In the genomic region with DNA sequence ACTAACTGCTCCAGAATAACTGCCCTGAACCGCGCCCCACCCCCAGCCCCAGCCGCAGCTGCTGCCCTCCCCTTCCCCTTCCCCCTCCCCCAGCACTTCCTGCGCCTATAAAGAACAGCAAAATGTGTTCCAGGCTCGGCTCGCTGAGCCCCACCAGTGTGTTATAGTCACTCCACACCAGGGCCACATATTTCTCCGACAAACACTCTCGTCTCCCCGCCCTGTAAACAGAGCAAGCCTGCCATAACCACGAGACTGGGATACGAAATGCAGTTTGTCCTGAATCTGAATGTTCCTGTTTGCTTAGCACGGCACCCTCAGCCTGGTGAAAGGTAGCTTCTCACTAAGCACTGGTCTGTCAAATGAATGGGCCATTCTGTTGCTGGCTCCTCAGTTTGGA, we compare ENCODE assay signal across 8 mouse cellular contexts. TPM values are rescaled to one million over a fixed set of nuclear protein-coding genes. Genes with fewer than 3 reads are reported as not detected.
DNase-seq lines count a peak whose midpoint lies in the region; ATAC-seq lines count a peak whose summit lies in the region.

No protein-coding gene starts in this region.

- intact Hi-C loops in heart, postnatal 25 days (cut with DNase I): no loop called here

- H3K4me3 ChIP-seq in heart, embryonic 15.5 days: peak overlapping the region; percentile 36
- H3K4me3 ChIP-seq in limb, embryonic 13.5 days: peak overlapping the region; percentile 24
- H3K4me3 ChIP-seq in midbrain, embryonic 15.5 days: no peak overlapping the region

- peaks cover 26% of the 10 kb centered on the region for H3K4me1 ChIP-seq in heart, embryonic 15.5 days (replicated peaks)
- H3K4me1 ChIP-seq in limb, embryonic 13.5 days: peaks cover 30% of the 10 kb centered on the region
- H3K4me1 ChIP-seq in midbrain, embryonic 15.5 days: peaks cover 34% of the 10 kb centered on the region

- 0 out of 2 replicates have a peak overlapping the region, but pooled peaks have one; percentile 40 for H3K9ac ChIP-seq in heart, embryonic 15.5 days
- 0 out of 2 replicates have a peak overlapping the region, but pooled peaks have one; percentile 20 for H3K9ac ChIP-seq in limb, embryonic 13.5 days
- 0 out of 2 replicates have a peak overlapping the region, but pooled peaks have one; percentile 20 for H3K9ac ChIP-seq in midbrain, embryonic 15.5 days

- WGBS in heart, embryonic 15.5 days: 2% methylated on average over 12 of the region's 12 CpGs
- WGBS in limb, embryonic 13.5 days: under 1% methylated on average over 12 of the region's 12 CpGs
- 13% methylated on average over 12 of the region's 12 CpGs for WGBS in midbrain, embryonic 15.5 days

- no peaks in the 10 kb centered on the region for H3K9me3 ChIP-seq in heart, embryonic 15.5 days (replicated peaks)
- no peaks in the 10 kb centered on the region for H3K9me3 ChIP-seq in limb, embryonic 13.5 days
- H3K9me3 ChIP-seq in midbrain, embryonic 15.5 days: no peaks in the 10 kb centered on the region

- peak overlapping the region; percentile 90 for H3K27ac ChIP-seq in heart, embryonic 15.5 days
- peak overlapping the region; percentile 85 for H3K27ac ChIP-seq in limb, embryonic 13.5 days
- peak overlapping the region; percentile 65 for H3K27ac ChIP-seq in midbrain, embryonic 15.5 days

- no peaks in the 10 kb centered on the region; the same call in 1 of the 2 replicates for H3K27me3 ChIP-seq in heart, embryonic 15.5 days
- no peaks in the 10 kb centered on the region for H3K27me3 ChIP-seq in limb, embryonic 13.5 days
- H3K27me3 ChIP-seq in midbrain, embryonic 15.5 days (replicated peaks): no peaks in the 10 kb centered on the region

- peak; percentile 37 to 65 for DNase-seq in heart, adult 18-20 months
- no peak for DNase-seq in heart, postnatal 25 days (ENCODE audit: low spot score)
- DNase-seq in embryo, embryonic 10 days (ENCODE audit: low spot score): peak; percentile 54

- peak overlapping the region; percentile 62 for H3K4me2 ChIP-seq in heart, embryonic 15.5 days
- peak overlapping the region; percentile 59 for H3K4me2 ChIP-seq in limb, embryonic 13.5 days (replicated peaks)
- H3K4me2 ChIP-seq in midbrain, embryonic 15.5 days: peak overlapping the region; percentile 37

- H3K36me3 ChIP-seq in heart, embryonic 15.5 days: no peaks in the 10 kb centered on the region
- no peaks in the 10 kb centered on the region for H3K36me3 ChIP-seq in limb, embryonic 13.5 days
- no peaks in the 10 kb centered on the region for H3K36me3 ChIP-seq in midbrain, embryonic 15.5 days (replicated peaks)

- ATAC-seq in CD4-positive, CD25-positive, alpha-beta regulatory T cell, adult 4 months: peak; percentile 42
- peak; percentile 50; the same call in 1 of the 2 replicates for ATAC-seq in heart, embryonic 15.5 days (replicated peaks; ENCODE audit: insufficient number of reproducible peaks, insufficient read depth, low FRiP score, low read depth)
- peak; percentile 77 for ATAC-seq in limb, embryonic 13.5 days (ENCODE audit: low FRiP score, low read depth)
- ATAC-seq in midbrain, embryonic 15.5 days (replicated peaks): no peak
- ATAC-seq in monocyte, adult 5-6 weeks (replicated peaks; ENCODE audit: insufficient number of reproducible peaks, low FRiP score, low TSS enrichment, poor library complexity, severe bottlenecking): no peak

RNA-seq across cellular contexts. Expression of a gene that starts 2.5 kb away (rescaled TPM):
- under 1 TPM in 1 of 2 experiments, not detected in 1; 0.08 TPM for total RNA-seq in heart, adult 18-20 months (2021)
- total RNA-seq in heart, postnatal 25 days (2021): not detected
- 1 to 10 TPM; 4.8 to 4.9 TPM for polyA plus RNA-seq in CD4-positive, CD25-positive, alpha-beta regulatory T cell, adult 4 months (2017; shearing (Covaris generic))
- 0.05 and 0.23 TPM in 2 replicates for polyA plus RNA-seq in heart, embryonic 15.5 days (2015; fragmentation: Nextera tagmentation; extraction: Ambion mirVana)
- polyA plus RNA-seq in limb, embryonic 13.5 days (2015; fragmentation: Nextera tagmentation; extraction: Ambion mirVana): 0.27 and 0.31 TPM in 2 replicates
- polyA plus RNA-seq in midbrain, embryonic 15.5 days (2015; fragmentation: Nextera tagmentation; extraction: Ambion mirVana): 6.8 and 7.1 TPM in 2 replicates
- total RNA-seq in monocyte, adult 5-6 weeks (2017): 0.49 to 0.75 TPM (median 0.67 TPM) in 3 replicates

RNA-seq across cellular contexts. Expression of a gene that starts 12.2 kb away (rescaled TPM):
- total RNA-seq in heart, adult 18-20 months (2021): 1 to 10 TPM; 3.8 to 4.5 TPM
- 1 to 10 TPM; 5.2 to 6.5 TPM for total RNA-seq in heart, postnatal 25 days (2021)
- under 1 TPM in 1 of 2 experiments, not detected in 1; 0.20 TPM for polyA plus RNA-seq in CD4-positive, CD25-positive, alpha-beta regulatory T cell, adult 4 months (2017; shearing (Covaris generic))
- 28.1 and 34.0 TPM in 2 replicates for polyA plus RNA-seq in heart, embryonic 15.5 days (2015; fragmentation: Nextera tagmentation; extraction: Ambion mirVana)
- 33.0 and 33.1 TPM in 2 replicates for polyA plus RNA-seq in limb, embryonic 13.5 days (2015; fragmentation: Nextera tagmentation; extraction: Ambion mirVana)
- polyA plus RNA-seq in midbrain, embryonic 15.5 days (2015; fragmentation: Nextera tagmentation; extraction: Ambion mirVana): 6.4 and 6.8 TPM in 2 replicates
- total RNA-seq in monocyte, adult 5-6 weeks (2017): 0.10 to 0.38 TPM in 2 of 3 replicates, not detected in the other

RNA-seq across cellular contexts. Expression of a gene that starts 20.9 kb away (rescaled TPM):
- not detected for total RNA-seq in heart, adult 18-20 months (2021)
- not detected for total RNA-seq in heart, postnatal 25 days (2021)
- polyA plus RNA-seq in CD4-positive, CD25-positive, alpha-beta regulatory T cell, adult 4 months (2017; shearing (Covaris generic)): not detected
- 0.05 and 0.24 TPM in 2 replicates for polyA plus RNA-seq in heart, embryonic 15.5 days (2015; fragmentation: Nextera tagmentation; extraction: Ambion mirVana)
- polyA plus RNA-seq in limb, embryonic 13.5 days (2015; fragmentation: Nextera tagmentation; extraction: Ambion mirVana): 1.00 and 1.0 TPM in 2 replicates
- polyA plus RNA-seq in midbrain, embryonic 15.5 days (2015; fragmentation: Nextera tagmentation; extraction: Ambion mirVana): 74.5 and 76.1 TPM in 2 replicates
- total RNA-seq in monocyte, adult 5-6 weeks (2017): not detected in 3 replicates

RNA-seq across cellular contexts. Expression of a gene that starts 35.9 kb away (rescaled TPM):
- 1 to 10 TPM; 3.7 to 4.0 TPM for total RNA-seq in heart, adult 18-20 months (2021)
- 1 to 10 TPM; 3.7 to 4.1 TPM for total RNA-seq in heart, postnatal 25 days (2021)
- not detected for polyA plus RNA-seq in CD4-positive, CD25-positive, alpha-beta regulatory T cell, adult 4 months (2017; shearing (Covaris generic))
- 4.7 and 6.2 TPM in 2 replicates for polyA plus RNA-seq in heart, embryonic 15.5 days (2015; fragmentation: Nextera tagmentation; extraction: Ambion mirVana)
- polyA plus RNA-seq in limb, embryonic 13.5 days (2015; fragmentation: Nextera tagmentation; extraction: Ambion mirVana): 22.7 and 23.4 TPM in 2 replicates
- 198 and 205 TPM in 2 replicates for polyA plus RNA-seq in midbrain, embryonic 15.5 days (2015; fragmentation: Nextera tagmentation; extraction: Ambion mirVana)
- total RNA-seq in monocyte, adult 5-6 weeks (2017): 0.10 TPM in 1 of 3 replicates, not detected in the others

RNA-seq across cellular contexts. Expression of a gene that starts 47.4 kb away (rescaled TPM):
- total RNA-seq in heart, adult 18-20 months (2021): 10 to 100 TPM; 98.8 to 98.9 TPM
- 100 to 1,000 TPM in 1 of 2 experiments, 10 to 100 TPM in 1; 97.5 to 102 TPM for total RNA-seq in heart, postnatal 25 days (2021)
- 10 to 100 TPM; 56.6 to 76.0 TPM for polyA plus RNA-seq in CD4-positive, CD25-positive, alpha-beta regulatory T cell, adult 4 months (2017; shearing (Covaris generic))
- 82.5 and 99.2 TPM in 2 replicates for polyA plus RNA-seq in heart, embryonic 15.5 days (2015; fragmentation: Nextera tagmentation; extraction: Ambion mirVana)
- 115 and 118 TPM in 2 replicates for polyA plus RNA-seq in limb, embryonic 13.5 days (2015; fragmentation: Nextera tagmentation; extraction: Ambion mirVana)
- 124 and 127 TPM in 2 replicates for polyA plus RNA-seq in midbrain, embryonic 15.5 days (2015; fragmentation: Nextera tagmentation; extraction: Ambion mirVana)
- total RNA-seq in monocyte, adult 5-6 weeks (2017): 25.8 to 48.8 TPM (median 35.1 TPM) in 3 replicates

Comparison
In these comparisons a context has a peak if more than half of its experiments do, and no peak if none do; other contexts are left out.
1. ATAC-seq: peak in CD4-positive, CD25-positive, alpha-beta regulatory T cell, adult 4 months (single experiment), heart, embryonic 15.5 days (single experiment) and limb, embryonic 13.5 days (single experiment); none in midbrain, embryonic 15.5 days (single experiment) and monocyte, adult 5-6 weeks (single experiment).
2. RNA of a gene that starts 20.9 kb away (polyA plus RNA-seq): 74.5 to 76.1 TPM in midbrain, embryonic 15.5 days; 1.00 to 1.0 TPM in limb, embryonic 13.5 days, not detected in CD4-positive, CD25-positive, alpha-beta regulatory T cell, adult 4 months and 0.05 to 0.24 TPM in heart, embryonic 15.5 days; every median in the first group is over 10 times any median in the second.
3. Peak in every context shown above with its lines, with median percentiles within 50 percentile points of each other: H3K27ac ChIP-seq, H3K4me2 ChIP-seq and H3K9ac ChIP-seq.